Mouse (Mus musculus): ENCODE measurements around the gene Ehbp1l1. TPM values are rescaled to one million over a fixed set of nuclear protein-coding genes. Genes with fewer than 3 reads are reported as not detected.

Ehbp1l1 gene
- polyA plus RNA-seq, 1 experiment from 2014 or later: 25.0 TPM

DNA sequence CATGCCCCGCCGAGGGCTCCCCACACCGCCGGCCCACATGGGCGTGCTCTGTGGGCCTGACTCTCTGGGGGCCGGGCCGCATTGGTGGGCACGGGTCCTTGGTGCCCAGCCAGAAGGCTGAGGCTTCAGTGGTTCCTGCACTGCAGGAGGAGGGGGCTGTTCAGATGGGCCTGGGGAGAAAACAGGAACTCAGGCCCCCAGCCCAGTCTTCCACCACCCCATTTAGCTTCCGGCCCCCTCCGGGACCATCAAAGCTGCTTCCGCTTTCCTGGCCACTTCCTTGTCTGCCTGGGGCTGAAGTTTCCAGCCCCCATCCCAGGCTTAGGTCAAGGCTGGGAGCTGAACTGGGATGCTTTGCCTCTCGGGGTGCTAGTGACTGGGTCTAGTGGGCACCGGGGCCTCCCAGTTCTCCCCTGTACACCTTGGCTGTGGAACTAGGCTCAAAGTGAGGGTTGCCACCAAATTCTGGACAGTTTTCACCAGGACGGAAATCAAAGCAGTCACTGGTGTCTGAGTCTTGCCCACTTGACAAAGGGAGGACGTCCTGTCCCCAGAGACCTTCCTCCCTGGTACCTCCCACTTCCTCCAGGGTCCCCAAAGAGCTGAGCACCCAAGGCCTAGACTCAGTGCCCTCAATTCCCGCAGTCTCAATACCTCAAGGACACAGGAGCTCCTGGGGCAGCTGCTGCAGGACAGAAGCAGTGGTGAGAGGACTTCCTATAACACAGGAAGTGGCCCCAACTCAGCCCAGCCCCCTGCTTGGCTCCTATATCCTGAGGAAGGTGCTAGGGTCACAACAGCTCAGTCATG is 65.0 kb downstream of the Ehbp1l1 start:
- ATAC-seq (ENCODE audit: low FRiP score, low TSS enrichment): no peak
- whole genome bisulfite sequencing: 76% methylated on average over 16 of the region's 16 CpGs
- Histone ChIP-seq H3K27me3 (ENCODE audit: insufficient read depth, low read length) (no peaks in the 10 kb centered on the region), H3K9ac (replicated peaks; ENCODE audit: low read length) (peak overlapping the region; percentile 44), H3K4me1 (ENCODE audit: insufficient read depth, low read length) (peaks cover 32% of the 10 kb centered on the region), H3K27ac (ENCODE audit: low read length) (peak overlapping the region; percentile 92), H3K4me3 (ENCODE audit: low read length) (peak overlapping the region; percentile 61), H3K9me3 (ENCODE audit: low read length) (no peaks in the 10 kb centered on the region), H3K4me2 (replicated peaks; ENCODE audit: low read depth, low read length) (peak overlapping the region; percentile 60), H3K36me3 (ENCODE audit: insufficient read depth, low read length) (peaks cover 25% of the 10 kb centered on the region)

Small RNA genes within 50 kb of the gene (microRNA-seq; reads per million reads assigned to microRNA genes)
- gene Mir6987: not detected

Other genes with a start within 250 kb of the Ehbp1l1 start
- gene Mus81, start 237.9 kb downstream of the Ehbp1l1 start, polyA plus RNA-seq (2015; fragmentation: Nextera tagmentation; extraction: Ambion mirVana): 44.2 and 50.5 TPM in 2 replicates
- 2,772 and 2,914 TPM in 2 replicates for gene Cfl1, start 235.9 kb downstream of the Ehbp1l1 start, polyA plus RNA-seq (2015; fragmentation: Nextera tagmentation; extraction: Ambion mirVana)
- not detected in 2 replicates for gene 1700020D05Rik, start 222.5 kb downstream of the Ehbp1l1 start, polyA plus RNA-seq (2015; fragmentation: Nextera tagmentation; extraction: Ambion mirVana)
- 9.9 and 10.6 TPM in 2 replicates for gene Snx32, start 215.8 kb downstream of the Ehbp1l1 start, polyA plus RNA-seq (2015; fragmentation: Nextera tagmentation; extraction: Ambion mirVana)
- 17.2 and 18.9 TPM in 2 replicates for gene Ovol1, start 165.7 kb downstream of the Ehbp1l1 start, polyA plus RNA-seq (2015; fragmentation: Nextera tagmentation; extraction: Ambion mirVana)
- gene Ap5b1, start 158.3 kb downstream of the Ehbp1l1 start, polyA plus RNA-seq (2015; fragmentation: Nextera tagmentation; extraction: Ambion mirVana): 10.9 and 11.5 TPM in 2 replicates
- 133 and 146 TPM in 2 replicates for gene Rnaseh2c, start 124.4 kb downstream of the Ehbp1l1 start, polyA plus RNA-seq (2015; fragmentation: Nextera tagmentation; extraction: Ambion mirVana)
- gene Kat5, start 116.1 kb downstream of the Ehbp1l1 start, polyA plus RNA-seq (2015; fragmentation: Nextera tagmentation; extraction: Ambion mirVana): 56.1 and 57.4 TPM in 2 replicates
- 56.9 and 58.3 TPM in 2 replicates for gene Rela, start 88.8 kb downstream of the Ehbp1l1 start, polyA plus RNA-seq (2015; fragmentation: Nextera tagmentation; extraction: Ambion mirVana)
- 37.1 and 39.6 TPM in 2 replicates for gene Sipa1, start 62.6 kb downstream of the Ehbp1l1 start, polyA plus RNA-seq (2015; fragmentation: Nextera tagmentation; extraction: Ambion mirVana)
- 41.5 and 43.8 TPM in 2 replicates for gene Map3k11, start 37.6 kb downstream of the Ehbp1l1 start, polyA plus RNA-seq (2015; fragmentation: Nextera tagmentation; extraction: Ambion mirVana)
- gene Pcnx3, start 37.4 kb downstream of the Ehbp1l1 start, polyA plus RNA-seq (2015; fragmentation: Nextera tagmentation; extraction: Ambion mirVana): 27.0 and 28.1 TPM in 2 replicates
- 0.15 and 0.23 TPM in 2 replicates for gene Kcnk7, start 21.9 kb downstream of the Ehbp1l1 start, polyA plus RNA-seq (2015; fragmentation: Nextera tagmentation; extraction: Ambion mirVana)
- gene Fam89b, start 3.3 kb upstream of the Ehbp1l1 start, polyA plus RNA-seq (2015; fragmentation: Nextera tagmentation; extraction: Ambion mirVana): 93.4 and 97.9 TPM in 2 replicates
- 18.1 and 21.5 TPM in 2 replicates for gene Ltbp3, start 14.6 kb upstream of the Ehbp1l1 start, polyA plus RNA-seq (2015; fragmentation: Nextera tagmentation; extraction: Ambion mirVana)
- 82.9 and 85.3 TPM in 2 replicates for gene Scyl1, start 45.1 kb upstream of the Ehbp1l1 start, polyA plus RNA-seq (2015; fragmentation: Nextera tagmentation; extraction: Ambion mirVana)
- 50.6 and 52.9 TPM in 2 replicates for gene Frmd8, start 149.0 kb upstream of the Ehbp1l1 start, polyA plus RNA-seq (2015; fragmentation: Nextera tagmentation; extraction: Ambion mirVana)
- gene Slc25a45, start 151.5 kb upstream of the Ehbp1l1 start, polyA plus RNA-seq (2015; fragmentation: Nextera tagmentation; extraction: Ambion mirVana): 14.8 and 15.7 TPM in 2 replicates
- 3.7 and 4.4 TPM in 2 replicates for gene Tigd3, start 167.8 kb upstream of the Ehbp1l1 start, polyA plus RNA-seq (2015; fragmentation: Nextera tagmentation; extraction: Ambion mirVana)
- gene Dpf2, start 186.7 kb upstream of the Ehbp1l1 start, polyA plus RNA-seq (2015; fragmentation: Nextera tagmentation; extraction: Ambion mirVana): 185 and 188 TPM in 2 replicates
- gene Cdc42ep2, start 198.5 kb upstream of the Ehbp1l1 start, polyA plus RNA-seq (2015; fragmentation: Nextera tagmentation; extraction: Ambion mirVana): 16.5 and 17.3 TPM in 2 replicates
- 77.7 and 82.1 TPM in 2 replicates for gene Pola2, start 237.9 kb upstream of the Ehbp1l1 start, polyA plus RNA-seq (2015; fragmentation: Nextera tagmentation; extraction: Ambion mirVana)

Data from kidney, embryonic 16.5 days (tissue).